Mouse (Mus musculus) kidney, postnatal 36 days (tissue): ENCODE measurements around the gene Krtap31-2.
A peak's percentile ranks its signal among the peaks of the same experiment; 100 is the strongest.

Experiments used
- DNase-seq, 2 experiments: peaks; one replicate each; pipeline ENCODE4 v3.0.0; 2021 to 2022; ENCODE audit warnings: mixed read lengths in 2 of 2

Gene Krtap31-2

DNA sequence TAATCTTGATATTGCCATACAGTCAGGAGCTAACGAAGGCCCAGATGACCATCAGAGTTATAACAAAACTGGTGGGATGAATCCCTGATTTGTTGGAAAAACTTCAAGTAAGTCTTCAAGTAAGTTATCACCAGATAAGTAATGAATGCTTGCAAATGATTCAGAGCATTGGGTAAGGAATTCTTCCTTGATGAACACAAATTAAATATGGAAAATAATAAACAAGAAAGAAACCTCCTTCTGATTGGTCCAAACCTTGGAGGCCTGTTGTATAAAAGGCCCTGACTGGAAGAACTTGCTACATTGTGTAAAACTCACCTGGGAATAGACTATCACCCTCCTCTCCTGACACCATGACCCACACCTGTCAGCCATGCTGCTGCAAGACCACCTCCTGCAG lies at the start of gene Krtap31-2:
Gene Krtap31-2 (plus strand): TSS at position 301 of the 400 bp plus-strand sequence.
- DNase-seq = no peak

DNA sequence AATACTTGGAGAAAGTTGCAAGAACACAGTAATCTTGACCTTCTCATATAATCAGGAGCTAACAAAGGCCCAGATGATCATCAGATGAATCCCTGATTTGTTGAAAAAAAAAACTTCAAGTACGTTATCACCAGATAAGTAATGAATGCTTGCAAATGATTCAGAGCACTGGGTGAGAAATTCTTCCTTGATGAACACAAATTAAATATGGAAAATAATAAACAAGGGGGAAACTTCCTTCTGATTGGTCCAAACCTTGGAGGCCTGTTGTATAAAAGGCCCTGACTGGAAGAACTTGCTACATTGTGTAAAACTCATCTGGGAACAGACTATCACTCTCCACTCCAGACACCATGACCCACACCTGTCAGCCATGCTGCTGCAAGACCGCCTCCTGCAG lies 28.5 kb upstream of the Krtap31-2 start, which contains the start of gene Krtap31-1:
Gene Krtap31-1 (plus strand): TSS at position 301 of the 400 bp plus-strand sequence.
- no peak for DNase-seq

DNA sequence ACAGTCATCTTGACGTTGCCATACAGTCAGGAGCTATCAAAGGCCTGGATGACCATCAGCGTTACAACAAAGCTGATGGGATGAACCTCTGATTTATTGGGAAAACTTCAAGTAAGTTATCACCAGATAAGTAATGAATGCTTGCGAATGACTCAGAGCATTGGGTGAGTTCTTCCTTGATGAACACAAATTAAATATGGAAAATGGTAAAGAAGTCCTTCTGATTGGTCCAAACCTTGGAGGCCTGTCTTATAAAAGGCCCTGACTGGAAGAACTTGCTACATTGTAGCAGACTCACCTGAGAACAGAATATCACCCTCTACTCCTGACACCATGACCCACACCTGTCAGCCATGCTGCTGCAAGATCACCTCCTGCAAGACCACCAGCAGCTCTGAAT lies 21.6 kb upstream of the Krtap31-2 start, which contains the start of gene Gm11565:
Gene Gm11565 (plus strand): TSS at position 301 of the 400 bp plus-strand sequence.
- DNase-seq = no peak

DNA sequence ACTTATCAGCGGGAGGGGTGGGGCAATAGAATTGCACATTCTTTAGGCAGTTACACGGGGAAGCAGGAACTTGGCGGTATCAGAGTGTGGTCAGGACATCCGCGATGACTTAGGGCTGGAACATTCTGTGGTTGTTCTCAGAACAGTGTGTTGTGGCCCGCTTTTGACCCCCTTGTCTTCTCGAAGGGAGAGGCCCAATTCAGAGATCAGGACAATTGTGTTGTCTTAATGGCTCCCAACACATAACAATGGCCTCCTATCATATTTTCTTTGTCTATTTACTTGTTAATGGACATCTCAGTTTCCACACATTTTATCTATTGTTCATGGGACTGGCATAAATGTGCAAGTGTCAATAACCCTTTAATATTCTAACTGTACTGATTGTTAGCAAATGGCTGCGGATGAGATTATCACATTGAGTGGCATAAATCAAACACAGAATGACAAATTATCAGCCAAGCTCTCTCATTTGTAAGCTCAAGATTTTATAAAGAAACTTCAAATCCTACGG lies 1.7 kb downstream of the Krtap31-2 start:
- no peak for DNase-seq

DNA sequence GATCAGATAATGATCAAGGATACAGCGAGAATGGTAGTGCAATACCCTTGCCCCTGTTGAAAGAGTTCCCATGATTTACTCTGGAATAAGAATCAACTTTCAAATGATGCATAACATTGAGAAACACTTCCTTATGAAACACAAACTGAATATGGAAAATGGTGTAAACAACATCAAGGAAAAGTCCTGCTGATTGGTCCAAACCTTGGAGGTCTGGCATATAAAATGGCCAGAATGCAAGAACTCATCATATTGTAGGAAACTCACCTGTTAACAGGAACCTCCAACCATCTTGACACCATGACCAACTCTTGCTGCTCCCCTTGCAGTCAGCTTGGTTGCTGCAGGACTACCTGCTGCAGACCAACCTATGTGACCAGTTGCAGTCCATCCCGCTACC lies 12.1 kb downstream of the Krtap31-2 start, which contains the start of gene Krtap9-5:
Gene Krtap9-5 (plus strand): TSS at position 301 of the 400 bp plus-strand sequence.
- DNase-seq = no peak

DNA sequence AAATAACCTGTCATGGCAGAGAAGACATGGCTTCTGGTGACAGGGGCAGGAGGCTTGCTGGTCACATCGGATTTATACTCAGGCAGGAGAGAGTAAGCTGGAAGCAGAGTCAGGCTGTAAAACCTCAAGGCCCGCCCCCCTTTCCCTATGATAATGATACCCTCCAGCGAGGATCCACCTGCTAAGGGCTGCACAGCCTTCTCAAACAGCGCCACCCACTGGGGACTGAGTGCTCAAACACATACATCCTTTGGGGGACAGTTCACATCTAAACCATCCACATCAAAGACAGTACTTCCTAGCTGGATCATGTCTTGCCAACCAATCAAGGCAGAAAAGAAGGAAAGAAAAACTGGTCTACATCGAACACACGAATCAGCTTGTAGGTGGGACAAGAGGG lies 28.1 kb downstream of the Krtap31-2 start:
- DNase-seq = no peak

DNA sequence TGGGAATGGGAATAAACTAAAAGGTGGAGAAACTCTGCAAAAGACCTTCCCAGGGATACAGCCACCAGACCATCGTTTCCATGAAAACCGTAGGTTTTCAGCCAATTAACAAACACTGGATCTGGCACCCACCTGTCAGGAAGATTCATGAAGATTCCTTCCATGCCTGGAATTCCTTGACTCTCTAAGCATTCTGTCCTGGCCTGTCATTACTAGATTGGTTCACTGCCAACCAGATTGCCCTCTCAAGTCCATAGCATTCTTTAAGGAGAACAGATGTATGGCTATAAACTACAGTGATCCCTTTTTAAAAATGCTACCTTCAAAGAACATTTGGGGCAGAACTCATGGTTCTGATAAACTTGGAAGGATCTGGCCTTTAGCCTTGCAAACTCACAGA lies 29.9 kb downstream of the Krtap31-2 start:
- DNase-seq = no peak

DNA sequence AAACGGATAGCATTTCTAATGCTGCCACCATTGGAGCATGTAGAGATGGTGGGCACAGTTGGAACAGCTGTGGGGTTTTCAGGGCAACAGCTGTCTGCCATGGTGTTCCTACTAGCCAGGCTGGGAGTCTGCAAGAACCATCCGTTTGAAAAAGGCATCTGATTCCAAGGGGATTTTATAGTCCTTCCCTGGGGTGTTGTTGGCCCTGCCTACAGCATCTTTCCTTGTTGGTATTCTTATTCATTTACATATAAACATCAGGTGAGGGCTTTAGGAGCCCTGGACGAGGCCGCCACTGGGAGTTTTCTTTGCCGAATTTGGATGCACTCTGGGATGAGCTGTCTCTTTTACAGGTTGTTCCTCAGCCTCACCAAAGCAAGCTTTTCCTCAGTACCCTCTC lies 42.9 kb downstream of the Krtap31-2 start, which contains the start of gene Krtap29-1:
Gene Krtap29-1 (minus strand): TSS at position 101 of the 400 bp plus-strand sequence.
- DNase-seq = no peak

DNA sequence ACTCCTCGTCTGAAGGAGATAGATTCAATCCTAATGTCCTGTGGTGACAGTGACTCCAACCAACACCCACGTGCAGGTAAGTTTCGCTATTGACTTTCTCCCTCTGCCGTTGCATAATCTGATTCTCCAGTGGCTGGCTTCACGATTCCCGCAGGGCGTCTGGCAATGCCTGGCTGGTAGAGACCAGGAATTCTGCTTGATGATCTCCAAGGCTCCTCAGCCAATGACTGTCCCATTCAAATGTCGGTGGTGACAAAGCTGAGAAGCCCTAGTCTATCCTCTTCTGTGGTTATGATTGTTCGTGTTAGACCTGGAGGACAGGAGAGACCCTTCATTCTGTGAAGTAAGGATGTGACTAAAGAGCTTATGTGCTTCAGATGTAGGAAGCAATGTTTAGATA lies 46.6 kb downstream of the Krtap31-2 start:
- no peak for DNase-seq

DNA sequence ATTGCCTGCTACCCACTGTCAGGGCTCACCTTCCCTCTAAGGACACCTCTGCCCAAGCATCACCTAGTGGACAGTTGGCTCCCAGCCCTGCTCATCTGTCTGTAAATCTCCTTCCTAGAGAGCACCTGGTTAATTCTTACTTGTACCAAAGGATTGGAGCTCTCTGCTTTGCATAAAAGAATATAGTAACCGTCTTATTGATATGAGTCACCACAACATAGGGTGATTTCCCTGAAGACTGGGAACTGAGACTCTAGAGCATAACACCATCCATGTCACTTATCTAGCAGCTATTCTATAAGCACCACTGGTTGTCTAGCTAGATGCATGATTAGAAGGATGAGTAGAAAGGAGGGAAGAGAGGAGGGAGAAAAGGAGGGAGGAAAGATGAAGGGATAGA lies 47.4 kb downstream of the Krtap31-2 start:
- no peak for DNase-seq

DNA sequence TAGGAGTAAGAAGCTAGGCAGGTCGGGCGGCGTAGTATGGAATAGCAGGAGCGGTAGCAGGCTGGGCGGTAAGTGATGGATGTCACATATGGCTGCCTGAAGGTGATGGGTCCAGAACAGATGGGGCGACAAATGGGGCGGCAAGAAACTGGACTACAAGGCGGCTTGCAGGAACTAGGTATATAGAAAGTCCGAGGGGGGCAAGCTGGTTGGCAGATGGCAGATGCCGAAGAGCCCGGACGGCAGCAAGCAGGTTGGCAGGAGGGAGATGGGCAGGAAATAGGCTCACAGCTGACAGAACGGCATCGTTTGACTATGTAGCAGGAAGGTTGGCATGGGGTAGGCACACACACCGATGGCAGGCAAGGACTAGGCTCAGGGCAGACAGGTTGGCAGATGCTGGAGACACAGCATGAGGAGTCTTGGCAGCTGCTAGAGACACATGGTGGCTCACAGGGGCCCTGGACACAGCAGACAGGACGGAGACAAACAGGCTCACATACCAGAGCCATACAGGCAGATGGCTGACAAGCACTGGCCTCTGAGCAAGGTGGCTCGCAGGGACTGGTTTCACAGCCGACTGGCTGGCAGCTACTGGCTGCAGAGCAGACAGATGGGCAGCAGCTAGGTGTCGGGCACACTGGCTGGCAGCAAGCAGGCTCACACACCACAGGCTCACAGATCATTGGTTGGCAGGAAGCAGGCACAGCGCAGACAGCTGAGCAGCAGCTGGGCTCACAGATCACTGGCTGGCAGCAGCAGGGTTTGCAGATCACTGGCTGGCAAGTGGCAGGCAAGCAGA lies 49.4 kb downstream of the Krtap31-2 start:
- DNase-seq = peak in 1 of 2 experiments; percentile 6

DNA sequence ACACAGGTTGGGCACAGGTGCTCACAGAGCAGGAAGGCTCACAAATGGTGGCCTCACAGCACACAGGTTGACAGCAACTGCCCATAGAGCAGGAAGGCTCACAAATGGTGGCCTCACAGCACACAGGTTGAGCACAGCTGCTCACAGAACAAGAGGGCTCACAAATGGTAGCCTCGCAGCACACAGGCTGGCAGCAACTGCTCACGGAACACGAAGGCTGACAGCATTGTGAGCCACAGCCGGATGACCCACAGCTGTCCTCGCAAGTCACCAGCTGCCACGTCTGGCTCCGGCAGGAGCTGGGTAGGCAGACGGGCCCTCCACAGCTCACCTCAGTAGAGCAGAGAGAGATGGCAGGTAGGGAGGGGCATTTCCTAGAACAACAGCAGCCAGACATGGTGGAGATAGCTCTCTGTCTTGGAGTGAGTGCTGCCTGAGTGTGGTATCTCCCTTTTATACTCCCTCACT lies 50.1 kb downstream of the Krtap31-2 start, which contains the start of gene Krtap16-1:
Gene Krtap16-1 (minus strand): TSS at position 418 of the 468 bp plus-strand sequence.
- DNase-seq = no peak
